Mouse (Mus musculus) CH12.LX (cell line): Measurements from ENCODE around the gene Nlrc5.

ENCODE experiments used
- CTCF ChIP-seq, 2 experiments: IDR thresholded peaks in 1 of 2; conservative IDR thresholded peaks in 1 of 2; 2 replicates each; pipeline ENCODE4 v1.5.1; 2011 to 2012; ENCODE audit warnings: low read depth in 2 of 2, low read length in 2 of 2, improper control_type of control experiment in 1 of 2, inconsistent platforms in 1 of 2, mild to moderate bottlenecking in 1 of 2, moderate library complexity in 1 of 2
- EP300 ChIP-seq: IDR thresholded peaks from 2 replicates; pipeline ENCODE4 v1.6.1; 2011; ENCODE audit warnings: low read length, improper control_type of control experiment
- NELFE ChIP-seq: IDR thresholded peaks from 2 replicates; pipeline ENCODE4 v1.6.1; 2011; ENCODE audit warnings: low read depth, low read length, improper control_type of control experiment
- USF1 ChIP-seq: IDR thresholded peaks from 2 replicates; pipeline ENCODE4 v1.6.1; 2014; ENCODE audit warnings: low read depth, mild to moderate bottlenecking, inconsistent platforms, low read length, improper control_type of control experiment
- USF2 ChIP-seq: conservative IDR thresholded peaks from 2 replicates; pipeline ENCODE4 v1.6.1; 2011; ENCODE audit warnings: low read depth, low read length, improper control_type of control experiment

- no peak for TF ChIP-seq EP300
- no peak for TF ChIP-seq CTCF (conservative IDR thresholded peaks at IDR 0.05 in 1 of 2, IDR thresholded peaks at IDR 0.05 in 1 of 2; ENCODE audit: low read depth in 2 of 2, low read length in 2 of 2)
- no peak for TF ChIP-seq USF2
- no peak for TF ChIP-seq NELFE
- no peak for TF ChIP-seq USF1
Observed at GRCm38 (mm10) chr8:94518331-94518730, 84.2 kb downstream of the Nlrc5 start.
